Mouse (Mus musculus): Measurements from ENCODE around the gene Sept9. TPM values are rescaled to one million over a fixed set of nuclear protein-coding genes. Genes with fewer than 3 reads are reported as not detected.

The Sept9 gene
- polyA plus RNA-seq, 1 experiment from 2014 or later: 165 TPM

DNA sequence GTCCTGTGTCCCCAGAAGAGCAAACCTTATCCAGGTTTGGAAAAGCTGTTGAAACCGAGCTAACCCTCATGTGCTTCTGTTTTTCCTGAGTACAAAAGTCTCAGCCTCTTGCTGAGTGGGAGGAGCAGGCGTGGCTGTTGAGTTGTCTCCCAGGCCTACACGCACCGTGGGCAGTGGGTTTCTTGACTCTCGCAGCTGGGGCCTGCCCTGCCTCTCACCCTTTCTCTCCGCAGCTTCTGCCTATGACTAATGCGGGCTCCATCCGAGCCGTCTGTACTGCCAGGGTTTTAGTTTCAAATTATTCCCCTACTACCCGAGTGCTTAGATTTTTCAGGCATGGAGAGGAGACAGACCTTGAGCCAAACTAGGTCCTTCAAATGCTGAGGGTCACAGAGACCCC lies 28.7 kb downstream of the Sept9 start:
- H3K27ac ChIP-seq: no peak overlapping the region
- WGBS: 63% methylated on average over 10 of the region's 10 CpGs

GRCm38 (mm10) chr11:117231551-117231950 lies 32.1 kb downstream of the Sept9 start:
- Histone ChIP-seq H3K9ac (no peak overlapping the region), H3K27ac (no peak overlapping the region), H3K27me3 (replicated peaks) (no peaks in the 10 kb centered on the region; the same call in 1 of the 2 replicates), H3K9me3 (no peaks in the 10 kb centered on the region), H3K4me3 (no peak overlapping the region), H3K4me1 (peaks cover 13% of the 10 kb centered on the region), H3K36me3 (no peaks in the 10 kb centered on the region), H3K4me2 (replicated peaks) (peak overlapping the region; percentile 50)
- WGBS: 67% methylated on average over 11 of the region's 11 CpGs
- no peak for ATAC-seq (ENCODE audit: low FRiP score, low read depth)

More for the DNA sequence above, 28.7 kb downstream of the Sept9 start:
- no peaks in the 10 kb centered on the region for H3K27me3 ChIP-seq (replicated peaks)
- H3K9ac ChIP-seq: no peak overlapping the region
- H3K4me3 ChIP-seq: no peak overlapping the region
- H3K9me3 ChIP-seq: no peaks in the 10 kb centered on the region
- no peak overlapping the region for H3K4me2 ChIP-seq (replicated peaks)
- no peak for ATAC-seq (ENCODE audit: low FRiP score, low read depth)
- H3K36me3 ChIP-seq: no peaks in the 10 kb centered on the region
- H3K4me1 ChIP-seq: peaks cover 7% of the 10 kb centered on the region; the same call in 1 of the 2 replicates

DNA sequence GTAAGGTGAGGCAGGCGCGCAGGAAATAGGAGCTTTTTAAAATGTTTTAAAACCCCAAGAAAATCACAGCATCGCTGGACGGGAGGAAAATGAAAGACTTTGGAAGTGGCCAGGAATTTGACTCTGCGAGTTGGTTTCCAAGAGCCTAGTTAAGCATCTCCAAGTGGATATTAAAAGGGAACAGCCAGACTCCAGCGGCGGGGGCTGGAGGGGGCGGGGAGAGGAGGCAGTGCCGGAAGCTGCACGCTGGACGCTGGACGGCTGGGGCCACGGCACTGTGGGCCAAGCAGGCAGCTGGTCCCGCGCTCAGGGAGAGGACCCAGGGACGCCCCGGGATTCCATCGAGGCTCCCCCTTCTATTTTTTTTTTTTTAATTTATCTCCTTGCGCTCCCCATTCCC lies 32.6 kb downstream of the Sept9 start:
- ATAC-seq (ENCODE audit: low FRiP score, low read depth): no peak
- 30% methylated on average over 19 of the region's 19 CpGs for WGBS
- H3K4me2 ChIP-seq (replicated peaks): peak overlapping the region; percentile 50
- H3K9ac ChIP-seq: 0 out of 2 replicates have a peak overlapping the region, but pooled peaks have one; percentile 36
- no peaks in the 10 kb centered on the region for H3K36me3 ChIP-seq
- no peaks in the 10 kb centered on the region; the same call in 1 of the 2 replicates for H3K27me3 ChIP-seq (replicated peaks)
- peaks cover 13% of the 10 kb centered on the region for H3K4me1 ChIP-seq
- no peak overlapping the region for H3K27ac ChIP-seq
- no peak overlapping the region for H3K4me3 ChIP-seq
- no peaks in the 10 kb centered on the region for H3K9me3 ChIP-seq

DNA sequence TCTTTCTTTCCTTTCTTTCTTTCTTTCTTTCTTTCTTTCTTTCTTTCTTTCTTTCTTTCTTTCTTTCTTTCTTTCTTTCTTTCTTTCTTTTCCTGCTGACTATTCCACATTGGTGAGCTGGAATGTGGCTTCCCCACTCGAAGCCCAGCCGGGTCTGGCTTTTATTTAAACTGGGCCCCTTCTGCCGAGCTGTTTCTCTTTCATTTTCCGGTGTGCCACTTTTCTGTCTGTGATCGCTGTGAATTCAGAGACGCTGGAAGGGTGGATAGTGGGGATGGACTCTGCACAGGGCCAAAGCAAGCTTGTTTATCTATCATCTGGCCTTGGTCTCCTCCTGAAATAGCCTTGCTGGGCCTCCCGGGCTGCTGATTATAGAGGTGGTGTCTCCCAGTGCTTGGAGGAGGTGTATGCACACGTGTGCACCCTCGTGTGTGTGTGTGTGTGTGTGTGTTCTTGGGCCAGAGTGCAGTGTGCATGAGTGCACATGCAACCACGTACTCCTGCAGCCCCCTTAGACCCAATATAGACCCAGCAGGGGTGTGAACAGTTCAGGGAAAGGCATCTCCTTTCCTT lies 33.5 kb downstream of the Sept9 start:
- Histone ChIP-seq H3K4me3 (no peak overlapping the region), H3K4me2 (replicated peaks) (no peak overlapping the region), H3K27ac (no peak overlapping the region), H3K9ac (no peak overlapping the region), H3K36me3 (no peaks in the 10 kb centered on the region), H3K27me3 (replicated peaks) (no peaks in the 10 kb centered on the region; the same call in 1 of the 2 replicates), H3K4me1 (peaks cover 13% of the 10 kb centered on the region), H3K9me3 (no peaks in the 10 kb centered on the region)
- no peak for ATAC-seq (ENCODE audit: low FRiP score, low read depth)
- 55% methylated on average over 10 of the region's 10 CpGs for WGBS

GRCm38 (mm10) chr11:117233818-117234217 lies 34.4 kb downstream of the Sept9 start:
- Histone ChIP-seq H3K4me3 (no peak overlapping the region), H3K4me1 (peaks cover 13% of the 10 kb centered on the region), H3K36me3 (no peaks in the 10 kb centered on the region), H3K9ac (no peak overlapping the region), H3K27ac (no peak overlapping the region), H3K27me3 (replicated peaks) (no peaks in the 10 kb centered on the region; the same call in 1 of the 2 replicates), H3K9me3 (no peaks in the 10 kb centered on the region), H3K4me2 (replicated peaks) (no peak overlapping the region)
- ATAC-seq (ENCODE audit: low FRiP score, low read depth): no peak
- 72% methylated on average over 8 of the region's 8 CpGs for WGBS

DNA sequence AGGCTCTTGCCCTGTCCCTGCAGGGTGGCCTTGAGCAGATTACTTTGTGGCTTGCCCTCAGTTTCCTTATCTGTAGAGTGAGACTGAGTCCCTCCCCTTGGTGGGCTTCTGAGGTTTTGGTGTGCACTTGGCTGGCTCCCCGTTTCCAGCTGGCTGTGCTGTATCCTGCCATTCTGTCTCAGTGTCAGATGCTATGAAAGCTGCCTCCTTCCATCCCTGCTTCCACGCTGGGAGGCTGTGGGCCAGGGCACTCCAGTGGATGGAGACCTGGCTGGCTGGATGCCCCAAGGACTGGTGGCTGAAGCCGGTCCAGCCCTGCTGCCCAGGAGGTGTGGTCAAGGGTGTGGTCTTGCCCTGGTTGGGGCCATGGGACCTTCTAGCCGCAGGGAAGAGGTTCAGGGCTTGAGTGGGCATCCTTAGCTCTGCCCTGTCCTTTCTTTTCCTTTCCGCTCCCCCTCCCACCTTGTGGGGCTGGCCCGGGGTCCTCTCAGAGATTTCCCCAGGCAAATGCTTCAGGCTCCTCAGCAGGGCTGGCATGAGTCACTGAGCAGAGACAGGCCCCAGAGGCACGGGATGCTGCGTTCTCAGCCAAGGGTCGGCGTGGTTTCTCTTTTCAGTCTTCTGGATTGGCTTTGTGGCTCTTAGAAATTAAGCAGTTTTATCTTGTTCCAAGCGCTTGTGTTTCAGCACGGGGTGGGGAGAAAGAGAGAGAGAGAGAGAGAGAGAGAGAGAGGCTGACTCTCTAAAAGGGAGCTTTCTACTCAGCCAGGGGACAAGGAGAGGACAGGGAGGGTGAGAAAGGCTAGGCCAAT lies 35.8 kb downstream of the Sept9 start:
- 61% methylated on average over 12 of the region's 12 CpGs for WGBS

DNA sequence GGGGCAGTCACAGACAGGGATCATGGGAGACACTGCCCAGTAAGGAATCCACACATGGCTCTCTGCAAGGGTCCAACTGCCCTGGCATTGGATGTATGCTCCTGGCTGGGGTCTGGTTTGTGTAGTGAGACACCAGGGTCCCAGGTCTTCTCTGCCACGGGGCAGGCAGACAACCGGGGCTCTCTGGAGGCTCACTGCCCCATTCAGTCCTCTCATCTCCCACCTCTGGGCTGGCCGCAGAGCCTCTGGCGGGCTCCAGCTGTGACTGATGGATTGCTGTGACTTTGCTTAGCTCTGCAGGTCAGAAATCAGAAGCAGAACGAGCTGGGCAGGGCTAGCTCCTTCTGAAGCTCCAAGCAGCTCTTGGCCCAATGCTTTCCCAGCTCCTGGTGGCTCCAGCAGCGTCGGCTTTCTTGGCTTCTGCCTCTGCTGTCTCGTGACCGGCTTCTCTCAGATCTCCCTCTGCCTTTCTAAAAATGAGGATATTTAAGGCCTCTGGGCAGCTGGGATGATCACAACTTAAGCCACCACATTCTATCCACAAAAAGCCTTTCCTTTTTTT lies 36.5 kb downstream of the Sept9 start:
- H3K9me3 ChIP-seq: no peaks in the 10 kb centered on the region
- no peaks in the 10 kb centered on the region; the same call in 1 of the 2 replicates for H3K27me3 ChIP-seq (replicated peaks)
- H3K9ac ChIP-seq: no peak overlapping the region
- ATAC-seq (ENCODE audit: low FRiP score, low read depth): no peak
- H3K4me1 ChIP-seq: peaks cover 13% of the 10 kb centered on the region
- WGBS: 28% methylated on average over 9 of the region's 9 CpGs
- H3K27ac ChIP-seq: no peak overlapping the region
- no peaks in the 10 kb centered on the region for H3K36me3 ChIP-seq
- no peak overlapping the region for H3K4me3 ChIP-seq
- no peak overlapping the region for H3K4me2 ChIP-seq (replicated peaks)

More for the DNA sequence above, 35.8 kb downstream of the Sept9 start:
- H3K9me3 ChIP-seq: no peaks in the 10 kb centered on the region
- peaks cover 13% of the 10 kb centered on the region for H3K4me1 ChIP-seq
- no peaks in the 10 kb centered on the region; the same call in 1 of the 2 replicates for H3K27me3 ChIP-seq (replicated peaks)
- H3K4me2 ChIP-seq (replicated peaks): no peak overlapping the region
- no peak overlapping the region for H3K9ac ChIP-seq
- no peak overlapping the region for H3K27ac ChIP-seq
- no peaks in the 10 kb centered on the region for H3K36me3 ChIP-seq
- ATAC-seq (ENCODE audit: low FRiP score, low read depth): no peak
- H3K4me3 ChIP-seq: no peak overlapping the region

DNA sequence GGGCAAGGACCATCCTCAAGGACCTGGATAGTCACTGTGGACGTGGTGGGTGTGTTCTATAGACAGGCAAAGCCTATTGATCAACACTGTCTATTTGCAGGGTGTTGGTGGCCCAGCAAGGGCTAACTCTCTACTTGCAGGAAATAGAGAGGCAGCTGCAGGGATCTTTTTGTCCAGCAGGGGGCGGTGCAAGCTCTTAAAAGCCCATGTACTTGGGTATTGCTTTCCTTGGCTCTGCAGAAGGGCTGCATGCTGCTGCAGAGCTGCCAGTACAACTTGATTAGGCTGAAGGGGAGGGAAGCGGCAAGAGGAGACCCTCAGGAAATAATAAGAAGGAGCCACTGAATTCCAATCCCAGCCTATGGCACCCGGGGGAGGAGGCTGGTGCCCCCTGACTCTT lies 38.7 kb downstream of the Sept9 start:
- Histone ChIP-seq H3K9me3 (no peaks in the 10 kb centered on the region), H3K27me3 (replicated peaks) (no peaks in the 10 kb centered on the region; the same call in 1 of the 2 replicates), H3K27ac (no peak overlapping the region), H3K4me2 (replicated peaks) (no peak overlapping the region), H3K4me3 (no peak overlapping the region), H3K4me1 (peaks cover 6% of the 10 kb centered on the region; the same call in 1 of the 2 replicates), H3K36me3 (no peaks in the 10 kb centered on the region), H3K9ac (no peak overlapping the region)
- 2% methylated on average over 4 of the region's 4 CpGs for WGBS
- no peak for ATAC-seq (ENCODE audit: low FRiP score, low read depth)

DNA sequence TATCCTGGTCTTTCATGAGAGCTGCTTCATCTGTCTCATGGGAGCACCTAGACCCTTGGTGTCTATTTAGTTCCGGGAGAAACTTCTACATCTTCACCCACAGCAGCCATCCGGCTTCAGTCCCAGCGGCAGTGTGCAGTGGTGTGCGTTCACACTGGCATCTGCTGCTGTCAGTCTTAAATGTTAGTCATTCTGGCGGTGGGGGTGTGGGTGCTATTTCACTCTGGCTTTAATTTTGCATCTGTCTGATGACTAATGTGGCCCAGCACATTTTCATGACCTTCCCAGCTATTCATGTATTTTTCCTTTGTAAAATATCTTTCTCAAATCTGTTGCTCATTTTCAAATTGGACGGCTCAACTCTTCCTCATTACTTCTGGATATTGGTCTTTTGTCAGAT lies 40.2 kb downstream of the Sept9 start:
- Histone ChIP-seq H3K9ac (no peak overlapping the region), H3K4me3 (no peak overlapping the region), H3K4me2 (replicated peaks) (no peak overlapping the region), H3K36me3 (no peaks in the 10 kb centered on the region), H3K9me3 (no peaks in the 10 kb centered on the region), H3K27me3 (replicated peaks) (no peaks in the 10 kb centered on the region; the same call in 1 of the 2 replicates), H3K4me1 (peaks cover 6% of the 10 kb centered on the region; the same call in 1 of the 2 replicates), H3K27ac (no peak overlapping the region)
- 87% methylated on average over 6 of the region's 6 CpGs for WGBS
- ATAC-seq (ENCODE audit: low FRiP score, low read depth): no peak

DNA sequence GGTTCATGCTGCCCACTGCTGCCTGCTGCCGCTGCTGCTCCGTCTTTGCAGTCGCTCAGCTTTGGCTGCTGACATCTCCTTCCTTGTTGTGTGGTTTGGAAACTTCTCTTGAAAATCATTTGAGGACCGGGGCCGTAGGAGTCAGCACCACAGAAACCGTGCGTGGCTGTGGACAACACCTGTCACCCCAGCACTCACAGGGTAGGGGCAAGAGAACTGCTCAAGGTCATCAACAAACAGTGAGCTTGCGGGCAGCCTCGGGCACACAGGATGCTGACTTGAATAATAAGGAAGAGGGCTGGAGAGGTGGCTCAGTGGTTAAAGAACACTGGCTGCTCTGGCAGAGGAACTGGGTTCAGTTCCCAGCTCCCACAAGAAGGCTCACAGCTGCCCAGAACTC lies 40.9 kb downstream of the Sept9 start:
- Histone ChIP-seq H3K27ac (no peak overlapping the region), H3K4me3 (no peak overlapping the region), H3K9me3 (no peaks in the 10 kb centered on the region), H3K36me3 (no peaks in the 10 kb centered on the region), H3K4me1 (peaks cover 6% of the 10 kb centered on the region; the same call in 1 of the 2 replicates), H3K4me2 (replicated peaks) (no peak overlapping the region), H3K27me3 (replicated peaks) (no peaks in the 10 kb centered on the region; the same call in 1 of the 2 replicates), H3K9ac (no peak overlapping the region)
- ATAC-seq (ENCODE audit: low FRiP score, low read depth): no peak
- 85% methylated on average over 9 of the region's 9 CpGs for WGBS

- Histone ChIP-seq H3K4me1 (peaks cover under 1% of the 10 kb centered on the region; the same call in 1 of the 2 replicates), H3K27ac (no peak overlapping the region), H3K4me2 (replicated peaks) (no peak overlapping the region), H3K27me3 (replicated peaks) (no peaks in the 10 kb centered on the region), H3K36me3 (no peaks in the 10 kb centered on the region), H3K4me3 (no peak overlapping the region), H3K9ac (no peak overlapping the region), H3K9me3 (no peaks in the 10 kb centered on the region)
- 85% methylated on average over 11 of the region's 11 CpGs for WGBS
- ATAC-seq (ENCODE audit: low FRiP score, low read depth): no peak
These were observed 41.6 kb downstream of the Sept9 start for GRCm38 (mm10) chr11:117240861-117241738.
